ENCODE assay signal across 26 mouse cellular contexts in the genomic region with DNA sequence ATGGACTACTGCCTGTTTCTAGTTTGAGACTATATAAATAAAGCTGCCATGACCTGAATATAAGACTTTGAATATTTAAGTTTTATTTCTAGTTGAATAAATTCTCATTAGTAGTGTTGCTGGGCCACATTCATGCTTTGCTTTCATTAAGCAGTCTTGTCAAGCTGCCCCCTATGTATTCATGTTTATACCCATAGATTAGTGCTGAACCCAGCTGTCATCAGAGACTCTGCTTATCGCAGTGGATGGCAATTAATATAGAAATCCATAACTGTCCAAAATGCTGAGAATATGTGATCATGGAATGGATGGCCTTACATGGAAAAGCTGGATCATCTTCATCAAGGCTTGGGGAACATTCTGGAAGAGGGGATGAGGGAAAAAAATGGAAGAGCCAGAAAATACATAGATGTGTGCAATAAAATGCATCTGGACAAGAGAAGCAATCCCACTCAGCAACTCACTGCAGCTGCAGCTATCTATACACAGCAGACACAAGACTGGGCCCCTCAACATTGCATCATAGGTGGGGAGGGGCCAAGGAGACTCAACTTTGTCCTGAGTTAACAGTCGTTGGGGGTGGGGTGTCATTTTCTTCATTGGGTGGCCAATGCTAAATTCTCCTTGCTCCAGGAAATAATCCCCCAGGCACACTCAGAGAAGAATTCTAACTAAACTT. TPM values are rescaled to one million over a fixed set of nuclear protein-coding genes. Genes with fewer than 3 reads are reported as not detected.
A peak's percentile ranks its signal among the peaks of the same experiment; 100 is the strongest.
DNase-seq lines count a peak whose midpoint lies in the region; ATAC-seq and TF ChIP-seq lines count a peak whose summit lies in the region.
"Had no signal": no experiment of that assay in that cellular context is flagged by ENCODE, and none has a peak within 500 bp of the region (broad histone marks: within the 10 kb centered on the region; RNA-seq: fewer than 3 reads in every experiment).

No protein-coding gene starts in this region.

- no peaks in the 10 kb centered on the region for H3K9me3 ChIP-seq in G1E (replicated peaks)
- no peaks in the 10 kb centered on the region for H3K9me3 ChIP-seq in liver, embryonic 11.5 days (ENCODE audit: control insufficient read depth, low read length)
- H3K9me3 ChIP-seq in forebrain, embryonic 15.5 days = no peaks in the 10 kb centered on the region
- H3K9me3 ChIP-seq: embryonic facial prominence, embryonic 13.5 days; limb, embryonic 13.5 days; neural tube, embryonic 13.5 days had no signal

- intact Hi-C loops in heart, postnatal 36 days (cut with DNase I) = no loop called here

- peak overlapping the region; percentile 27; the same call in 1 of the 2 replicates for H3K4me2 ChIP-seq in liver, embryonic 11.5 days
- no peak overlapping the region for H3K4me2 ChIP-seq in forebrain, embryonic 15.5 days (replicated peaks)
- H3K4me2 ChIP-seq: embryonic facial prominence, embryonic 13.5 days; heart, embryonic 11.5 days; hindbrain, embryonic 14.5 days; limb, embryonic 13.5 days; neural tube, embryonic 13.5 days had no signal

- WGBS in liver, embryonic 11.5 days = 49% methylated on average over 2 of the region's 2 CpGs
- WGBS in forebrain, embryonic 15.5 days = 73% methylated on average over 2 of the region's 2 CpGs

- H3K27ac ChIP-seq in liver, embryonic 11.5 days (ENCODE audit: low read depth, low read length) = peak overlapping the region; percentile 40
- no peak overlapping the region for H3K27ac ChIP-seq in forebrain, embryonic 15.5 days (replicated peaks)
- H3K27ac ChIP-seq: embryonic facial prominence, embryonic 13.5 days; hindbrain, embryonic 14.5 days; kidney, postnatal 0 days; limb, embryonic 13.5 days; neural tube, embryonic 13.5 days had no signal

- no peaks in the 10 kb centered on the region for H3K27me3 ChIP-seq in G1E (ENCODE audit: insufficient read depth, low read length)
- no peaks in the 10 kb centered on the region for H3K27me3 ChIP-seq in liver, embryonic 11.5 days (replicated peaks; ENCODE audit: control insufficient read depth, insufficient read depth, low read length)
- H3K27me3 ChIP-seq in forebrain, embryonic 15.5 days = no peaks in the 10 kb centered on the region
- H3K27me3 ChIP-seq: embryonic facial prominence, embryonic 13.5 days; limb, embryonic 13.5 days; neural tube, embryonic 13.5 days had no signal

- no peaks in the 10 kb centered on the region for H3K36me3 ChIP-seq in G1E (replicated peaks)
- no peaks in the 10 kb centered on the region for H3K36me3 ChIP-seq in liver, embryonic 11.5 days (ENCODE audit: control insufficient read depth, insufficient read depth, low read length)
- no peaks in the 10 kb centered on the region for H3K36me3 ChIP-seq in forebrain, embryonic 15.5 days
- H3K36me3 ChIP-seq: embryonic facial prominence, embryonic 13.5 days; limb, embryonic 13.5 days; neural tube, embryonic 13.5 days had no signal

- no peak overlapping the region for H3K9ac ChIP-seq in liver, embryonic 11.5 days (ENCODE audit: low read depth, low read length)
- H3K9ac ChIP-seq in forebrain, embryonic 15.5 days (replicated peaks) = no peak overlapping the region
- H3K9ac ChIP-seq: embryonic facial prominence, embryonic 13.5 days; hindbrain, embryonic 14.5 days; limb, embryonic 13.5 days; neural tube, embryonic 13.5 days had no signal

- no peak for TF ChIP-seq CTCF in G1E (IDR thresholded peaks at IDR 0.05; ENCODE audit: low read depth, low read length)

- H3K4me3 ChIP-seq in G1E (ENCODE audit: low read depth, low read length) = no peak overlapping the region
- H3K4me3 ChIP-seq in liver, embryonic 11.5 days (ENCODE audit: low read depth, low read length) = no peak overlapping the region
- H3K4me3 ChIP-seq in forebrain, embryonic 15.5 days = no peak overlapping the region
- H3K4me3 ChIP-seq: embryonic facial prominence, embryonic 13.5 days; limb, embryonic 13.5 days; neural tube, embryonic 13.5 days had no signal

- peak; percentile 37 for DNase-seq in G1E (ENCODE audit: low spot score)
- peak; percentile 66 for DNase-seq in c-Kit-negative CD71-positive TER-119-positive erythroid progenitor cells, embryonic 14.5 days (ENCODE audit: low read depth, low spot score)
- DNase-seq in liver, embryonic 11.5 days (ENCODE audit: low spot score) = peak; percentile 42
- no peak for DNase-seq in lung, adult 18-20 months
- DNase-seq in heart, postnatal 36 days = no peak
- DNase-seq: adrenal gland, postnatal 14 days; cerebellum, adult 9-10 months; gastrocnemius, postnatal 36 days; heart, postnatal 14 days; midbrain, embryonic 14.5 days; spleen, adult 18-20 months; thymus, adult 18-20 months had no signal

- ATAC-seq in G1E (ENCODE audit: extremely low read depth, insufficient number of reproducible peaks, low FRiP score, poor library complexity, severe bottlenecking) = peak; percentile 93
- ATAC-seq in liver, embryonic 11.5 days (replicated peaks; ENCODE audit: low FRiP score) = peak; percentile 98
- peak; percentile 70 for ATAC-seq in megakaryocyte progenitor cell, adult 5-6 weeks (replicated peaks; ENCODE audit: poor library complexity)
- no peak for ATAC-seq in forebrain, embryonic 15.5 days (replicated peaks)
- ATAC-seq: forebrain, embryonic 14.5 days had no signal

- H3K4me1 ChIP-seq in G1E (ENCODE audit: insufficient read depth, low read depth, low read length) = peaks cover 23% of the 10 kb centered on the region
- H3K4me1 ChIP-seq in liver, embryonic 11.5 days (replicated peaks; ENCODE audit: control insufficient read depth, insufficient read depth, low read length) = no peaks in the 10 kb centered on the region
- H3K4me1 ChIP-seq in forebrain, embryonic 15.5 days = no peaks in the 10 kb centered on the region
- H3K4me1 ChIP-seq: embryonic facial prominence, embryonic 13.5 days; limb, embryonic 13.5 days; neural tube, embryonic 13.5 days had no signal

RNA-seq across cellular contexts. Expression of a gene that starts 26.5 kb away (rescaled TPM):
- total RNA-seq in G1E (2014; fragmentation: Nextera tagmentation) (7.2 and 9.2 TPM in 2 replicates), G1E (2017) (1.1 and 1.7 TPM in 2 replicates)
- polyA plus RNA-seq in G1E (2012) = 0.17 and 0.25 TPM in 2 replicates
- 6.9 and 8.4 TPM in 2 replicates for polyA plus RNA-seq in liver, embryonic 11.5 days (2014; fragmentation: Nextera tagmentation; extraction: Ambion mirVana)
- 162 and 166 TPM in 2 replicates for total RNA-seq in megakaryocyte progenitor cell, adult 5-6 weeks (2015)
- total RNA-seq in megakaryocyte progenitor cell, adult 5-6 weeks (2017) = 108 and 110 TPM in 2 replicates
- polyA plus RNA-seq in forebrain, embryonic 15.5 days (2015; fragmentation: Nextera tagmentation; extraction: Ambion mirVana) = 4.4 and 7.0 TPM in 2 replicates
- 10 to 100 TPM; 61.0 to 62.6 TPM for total RNA-seq in heart, postnatal 36 days (2021)

RNA-seq across cellular contexts. Expression of a gene that starts 27.8 kb away (rescaled TPM):
- total RNA-seq in G1E (2014; fragmentation: Nextera tagmentation) (99.9 and 103 TPM in 2 replicates), G1E (2017) (64.5 and 70.0 TPM in 2 replicates)
- 21.0 and 34.5 TPM in 2 replicates for polyA plus RNA-seq in G1E (2012)
- 69.2 and 71.6 TPM in 2 replicates for polyA plus RNA-seq in liver, embryonic 11.5 days (2014; fragmentation: Nextera tagmentation; extraction: Ambion mirVana)
- 85.0 and 92.6 TPM in 2 replicates for total RNA-seq in megakaryocyte progenitor cell, adult 5-6 weeks (2015)
- 60.8 and 87.4 TPM in 2 replicates for total RNA-seq in megakaryocyte progenitor cell, adult 5-6 weeks (2017)
- 253 and 254 TPM in 2 replicates for polyA plus RNA-seq in forebrain, embryonic 15.5 days (2015; fragmentation: Nextera tagmentation; extraction: Ambion mirVana)
- 10 to 100 TPM; 22.2 to 28.4 TPM for total RNA-seq in heart, postnatal 36 days (2021)

RNA-seq across cellular contexts. Expression of a gene that starts 43.9 kb away (rescaled TPM):
- total RNA-seq in G1E (2014; fragmentation: Nextera tagmentation) = not detected in 2 replicates
- not detected in 2 replicates for total RNA-seq in G1E (2017)
- not detected in 2 replicates for polyA plus RNA-seq in G1E (2012)
- polyA plus RNA-seq in liver, embryonic 11.5 days (2014; fragmentation: Nextera tagmentation; extraction: Ambion mirVana) = not detected in 2 replicates
- not detected in 2 replicates for total RNA-seq in megakaryocyte progenitor cell, adult 5-6 weeks (2015)
- total RNA-seq in megakaryocyte progenitor cell, adult 5-6 weeks (2017) = not detected in 2 replicates
- polyA plus RNA-seq in forebrain, embryonic 15.5 days (2015; fragmentation: Nextera tagmentation; extraction: Ambion mirVana) = not detected in 2 replicates
- total RNA-seq in heart, postnatal 36 days (2021) = not detected
- total RNA-seq: adrenal gland, postnatal 14 days; common myeloid progenitor, adult 5-6 weeks; gastrocnemius, postnatal 36 days; heart, postnatal 14 days; layer of hippocampus, postnatal 14 days; left cerebral cortex, postnatal 10 days had no signal
- polyA plus RNA-seq: embryonic facial prominence, embryonic 13.5 days; heart, embryonic 11.5 days; hindbrain, embryonic 14.5 days; intestine, embryonic 14.5 days; kidney, postnatal 0 days; limb, embryonic 13.5 days; lung, embryonic 16.5 days; midbrain, embryonic 14.5 days; neural tube, embryonic 13.5 days had no signal

Comparison
In these comparisons a context has a peak if more than half of its experiments do, and no peak if none do; other contexts are left out.
1. DNase-seq: peak in G1E (single experiment), c-Kit-negative CD71-positive TER-119-positive erythroid progenitor cells, embryonic 14.5 days (single experiment) and liver, embryonic 11.5 days (single experiment); none in lung, adult 18-20 months (0 of 2) and heart, postnatal 36 days (0 of 2).
2. RNA of a gene that starts 26.5 kb away (total RNA-seq): 108 to 166 TPM in megakaryocyte progenitor cell, adult 5-6 weeks and 61.0 to 62.6 TPM in heart, postnatal 36 days; 1.1 to 9.2 TPM in G1E; every median in the first group is over 4 times any median in the second.